Mouse (Mus musculus) megakaryocyte, embryonic 14.5 days (primary cell): ENCODE data around the gene 4930544D05Rik. TPM values are rescaled to one million over a fixed set of nuclear protein-coding genes. Genes with fewer than 3 reads are reported as not detected.

Source experiments
- H3K27me3 ChIP-seq: replicated peaks from 2 replicates; pipeline ENCODE3; 2012; ENCODE audit warnings: inconsistent platforms
- H3K36me3 ChIP-seq: replicated peaks from 2 replicates; pipeline ENCODE3; 2012; ENCODE audit warnings: low read length, inconsistent platforms, mixed read lengths
- H3K4me1 ChIP-seq: 2 replicates; pipeline ENCODE4 v1.6.1; 2012; ENCODE audit warnings: inconsistent platforms
- H3K4me3 ChIP-seq: replicated peaks from 2 replicates; pipeline ENCODE3; 2012; ENCODE audit warnings: moderate library complexity, mild to moderate bottlenecking, inconsistent platforms
- H3K9me3 ChIP-seq: 2 replicates; pipeline ENCODE4 v1.6.1; 2012; ENCODE audit warnings: inconsistent platforms
- FLI1 ChIP-seq: IDR thresholded peaks from 2 replicates; pipeline ENCODE4 v1.6.1; 2012; ENCODE audit warnings: low read length, inconsistent platforms, mixed read lengths
- GATA1 ChIP-seq: IDR thresholded peaks from 3 replicates; pipeline ENCODE4 v1.6.1; 2012; ENCODE audit warnings: mixed read lengths, low read length, inconsistent platforms, borderline replicate concordance
- polyA plus RNA-seq: library from polyadenylated mRNA; stranded (reverse); fragments of >175 nt; gene quantifications from 2 replicates; pipeline ENCODE4 v1.2.3, GENCODE M21; 2012; ENCODE audit warnings: low replicate concordance; ENCODE audit not compliant: insufficient read depth

Gene 4930544D05Rik
- polyA plus RNA-seq, 1 experiment, result not detected

DNA sequence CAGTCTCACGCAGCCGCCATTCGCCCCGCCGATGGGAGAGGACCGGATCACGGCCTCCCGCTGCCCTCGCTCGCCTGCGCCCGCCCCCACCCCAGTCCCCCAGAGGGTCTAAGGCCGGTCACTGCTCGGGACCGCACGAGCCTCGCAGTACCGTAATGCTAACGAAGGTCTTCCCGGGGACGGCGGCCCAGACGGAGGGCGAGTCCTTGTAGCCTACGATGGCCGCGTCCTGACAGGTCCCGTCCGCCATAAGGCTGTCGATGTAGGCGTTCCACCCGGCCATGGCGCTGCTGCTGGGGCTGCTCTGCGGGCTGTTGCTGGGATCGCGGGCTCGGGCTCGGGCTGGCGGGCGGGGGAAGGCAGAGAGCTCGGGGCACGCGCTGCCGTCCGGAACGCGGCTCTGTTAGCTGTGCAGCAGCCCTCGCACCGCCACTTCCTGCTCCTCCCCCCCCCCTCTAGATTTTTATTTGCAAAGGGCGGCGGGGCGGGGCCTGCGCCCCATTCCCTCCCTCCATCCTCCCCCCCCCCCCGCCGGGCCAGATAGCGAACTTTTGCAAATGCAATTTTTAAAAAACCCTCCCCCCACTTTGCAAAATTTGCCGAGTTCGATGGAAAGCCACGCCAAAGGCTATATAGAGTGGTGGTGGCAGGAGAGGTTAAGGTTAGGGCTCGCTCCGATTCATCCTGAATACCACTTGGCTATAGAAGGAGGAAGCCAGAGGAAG lies 38.7 kb downstream of the 4930544D05Rik start, which contains the start of gene Pfn1:
Gene Pfn1, minus strand, starts transcription at position 447 of the 725 bp plus-strand sequence.
- H3K4me1 ChIP-seq, result peaks cover 78% of the 10 kb centered on the region
- H3K27me3 ChIP-seq, result no peaks in the 10 kb centered on the region
- peaks cover 48% of the 10 kb centered on the region for H3K36me3 ChIP-seq
- no peak for TF ChIP-seq FLI1
- no peak for TF ChIP-seq GATA1
- peak within 1 kb of the TSS; percentile 100 for H3K4me3 ChIP-seq
- H3K9me3 ChIP-seq, result no peaks in the 10 kb centered on the region

DNA sequence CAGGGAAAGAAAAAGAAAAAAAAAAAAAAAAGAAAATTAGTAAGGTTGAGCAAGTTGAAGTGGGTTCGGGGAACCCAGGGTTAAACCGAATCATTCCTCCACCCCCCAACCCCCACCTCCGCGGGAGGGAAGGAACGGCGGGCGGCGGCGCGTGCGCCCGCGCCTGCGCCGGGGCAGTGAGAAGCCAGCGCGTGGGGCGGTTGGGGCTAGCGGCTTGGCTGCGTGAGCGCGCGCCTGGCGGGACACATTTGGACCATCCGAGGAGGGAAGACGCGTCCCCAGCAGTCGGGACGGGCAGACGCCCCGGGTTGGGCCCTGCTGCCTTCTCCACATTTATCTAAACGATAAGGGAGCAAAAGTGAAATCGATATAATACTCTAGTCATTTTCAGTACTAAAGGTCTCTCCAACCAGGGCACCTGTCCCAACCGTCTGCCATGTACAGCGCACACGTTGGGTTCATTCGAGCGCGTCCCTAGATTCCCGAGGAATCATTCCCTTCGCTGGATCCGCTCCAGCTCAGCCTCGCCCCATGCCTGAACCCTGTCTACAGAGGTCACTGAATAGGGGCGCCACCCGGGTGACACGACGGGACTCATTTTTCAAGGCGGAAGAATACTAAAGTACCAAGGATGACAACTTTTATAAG lies 39.4 kb downstream of the 4930544D05Rik start:
- Histone ChIP-seq H3K9me3 (no peaks in the 10 kb centered on the region), H3K27me3 (no peaks in the 10 kb centered on the region), H3K4me1 (peaks cover 76% of the 10 kb centered on the region), H3K36me3 (peaks cover 48% of the 10 kb centered on the region), H3K4me3 (peak overlapping the region; percentile 100)
- no peak for TF ChIP-seq GATA1
- no peak for TF ChIP-seq FLI1

DNA sequence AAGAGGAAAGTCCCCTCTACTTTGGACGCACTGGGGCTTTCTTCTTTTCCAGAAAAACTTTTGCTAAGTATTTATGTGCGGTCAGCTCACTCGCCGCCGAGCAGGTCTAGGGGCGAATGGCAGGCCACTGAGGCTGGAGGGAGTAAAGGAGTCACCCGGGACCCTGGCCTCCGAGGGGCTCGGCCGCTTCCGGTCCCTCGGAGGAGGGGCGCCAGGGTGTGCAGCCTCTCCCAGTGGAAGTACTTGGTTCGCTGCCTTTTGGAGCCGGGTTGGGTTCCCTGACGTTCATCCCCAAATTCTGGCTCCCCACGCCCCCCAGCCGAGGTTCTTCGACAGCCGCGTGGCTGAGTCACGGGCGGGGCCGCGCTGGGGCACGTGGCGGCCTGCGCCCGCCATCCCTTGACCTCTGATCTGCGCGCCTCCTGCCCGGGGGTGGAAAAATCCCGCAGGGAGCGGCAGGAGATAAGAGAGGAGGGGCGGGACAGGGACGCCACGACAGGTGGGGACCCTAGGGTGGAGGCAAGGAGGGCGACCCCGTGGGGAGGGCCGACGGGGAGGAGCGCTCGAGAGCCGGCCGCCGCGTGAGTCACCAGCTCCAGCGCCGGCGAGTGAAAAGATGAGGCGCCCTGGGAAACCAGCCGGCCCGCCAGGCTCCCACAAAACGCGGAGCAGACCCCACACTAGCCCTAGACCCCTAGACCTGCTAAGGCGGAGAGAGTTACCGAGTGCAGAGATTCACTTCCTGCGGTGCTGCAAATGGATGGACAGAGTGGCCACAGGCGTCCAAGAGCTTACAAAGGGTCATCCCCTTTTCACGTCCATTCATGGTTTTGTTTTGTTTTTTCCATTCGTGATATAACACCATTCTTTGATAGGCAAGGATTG lies 40.2 kb downstream of the 4930544D05Rik start:
- Histone ChIP-seq H3K27me3 (no peaks in the 10 kb centered on the region), H3K9me3 (no peaks in the 10 kb centered on the region), H3K4me1 (peaks cover 73% of the 10 kb centered on the region), H3K4me3 (peak overlapping the region; percentile 100), H3K36me3 (peaks cover 46% of the 10 kb centered on the region)
- TF ChIP-seq GATA1, result no peak
- TF ChIP-seq FLI1, result no peak

DNA sequence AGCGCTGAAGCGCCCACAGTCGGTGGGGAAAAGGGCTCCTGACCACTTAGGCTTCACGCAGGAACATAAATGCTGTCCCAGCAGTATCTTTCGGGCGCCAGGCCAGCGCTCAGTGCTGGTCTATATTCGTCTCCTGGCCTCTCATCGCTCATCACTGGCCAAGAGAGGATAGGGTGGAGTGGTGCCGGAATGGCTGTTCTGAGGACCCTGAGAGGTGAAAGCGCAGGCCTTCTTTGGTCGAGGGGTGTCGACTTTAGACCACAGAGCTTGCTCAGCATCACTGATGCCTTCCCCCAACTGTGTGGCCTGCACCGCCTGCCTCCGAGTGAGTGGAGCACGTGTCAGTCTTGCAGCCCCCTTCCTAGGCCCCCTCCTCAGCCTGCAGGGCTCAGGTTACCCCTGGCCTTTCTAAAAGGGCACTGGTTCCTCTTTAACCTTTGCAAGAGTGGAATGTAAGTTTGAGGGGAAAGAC lies 40.8 kb downstream of the 4930544D05Rik start:
- Histone ChIP-seq H3K9me3 (no peaks in the 10 kb centered on the region), H3K27me3 (no peaks in the 10 kb centered on the region), H3K4me3 (peak overlapping the region; percentile 100), H3K36me3 (peaks cover 46% of the 10 kb centered on the region), H3K4me1 (peaks cover 69% of the 10 kb centered on the region)
- no peak for TF ChIP-seq FLI1
- TF ChIP-seq GATA1, result no peak

DNA sequence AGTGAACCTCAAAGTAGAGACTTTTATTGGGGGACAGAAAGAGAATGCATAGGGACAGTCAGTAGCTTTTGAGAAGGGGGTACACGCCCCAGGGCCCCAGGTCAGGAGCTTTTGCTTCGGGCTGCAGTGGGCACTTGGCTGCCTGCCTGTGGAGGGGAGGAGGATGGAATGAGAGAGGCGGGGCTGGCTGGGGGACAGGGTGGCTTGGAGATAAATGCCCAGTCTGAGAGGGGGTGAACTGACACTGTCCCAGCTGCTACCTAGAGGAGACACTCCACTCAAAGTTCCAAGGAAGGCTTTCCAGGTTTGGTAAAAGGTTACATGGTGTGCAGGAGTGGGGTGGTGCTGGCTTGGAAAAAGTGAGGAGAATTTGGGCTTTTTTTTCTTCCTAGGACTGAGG lies 41.3 kb downstream of the 4930544D05Rik start, which contains the start of gene Eno3:
Gene Eno3, plus strand, starts transcription at position 239 of the 400 bp plus-strand sequence.
- Histone ChIP-seq H3K36me3 (peaks cover 46% of the 10 kb centered on the region), H3K4me1 (peaks cover 69% of the 10 kb centered on the region)

DNA sequence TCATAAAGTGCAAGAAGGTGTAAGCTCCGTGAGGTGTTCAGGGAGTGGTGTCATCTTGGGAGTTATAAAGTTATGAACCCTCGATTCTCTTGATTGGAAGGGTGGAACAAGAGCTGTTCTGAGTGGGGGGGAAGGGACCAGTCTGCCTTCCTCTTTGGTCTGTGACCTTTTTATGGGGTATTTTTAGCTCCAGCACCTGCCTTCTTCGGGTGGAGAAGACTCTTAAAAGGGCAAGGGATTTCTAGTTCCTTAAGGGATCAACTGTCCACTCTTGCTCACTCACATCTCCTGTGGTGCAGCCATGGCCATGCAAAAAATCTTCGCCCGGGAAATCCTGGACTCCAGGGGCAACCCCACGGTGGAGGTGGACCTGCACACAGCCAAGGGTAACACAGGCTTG lies 41.9 kb downstream of the 4930544D05Rik start:
- TF ChIP-seq FLI1 (no peak), GATA1 (no peak)
- H3K36me3 ChIP-seq, result peaks cover 46% of the 10 kb centered on the region
- H3K4me1 ChIP-seq, result peaks cover 65% of the 10 kb centered on the region
- H3K27me3 ChIP-seq, result no peaks in the 10 kb centered on the region
- H3K9me3 ChIP-seq, result no peaks in the 10 kb centered on the region
- peak overlapping the region; percentile 14 for H3K4me3 ChIP-seq

More for the DNA sequence above, 41.3 kb downstream of the 4930544D05Rik start, which contains the start of gene Eno3:
- H3K9me3 ChIP-seq, result no peaks in the 10 kb centered on the region
- no peaks in the 10 kb centered on the region for H3K27me3 ChIP-seq
- TF ChIP-seq FLI1, result no peak
- peak within 1 kb of the TSS; percentile 100 for H3K4me3 ChIP-seq

DNA sequence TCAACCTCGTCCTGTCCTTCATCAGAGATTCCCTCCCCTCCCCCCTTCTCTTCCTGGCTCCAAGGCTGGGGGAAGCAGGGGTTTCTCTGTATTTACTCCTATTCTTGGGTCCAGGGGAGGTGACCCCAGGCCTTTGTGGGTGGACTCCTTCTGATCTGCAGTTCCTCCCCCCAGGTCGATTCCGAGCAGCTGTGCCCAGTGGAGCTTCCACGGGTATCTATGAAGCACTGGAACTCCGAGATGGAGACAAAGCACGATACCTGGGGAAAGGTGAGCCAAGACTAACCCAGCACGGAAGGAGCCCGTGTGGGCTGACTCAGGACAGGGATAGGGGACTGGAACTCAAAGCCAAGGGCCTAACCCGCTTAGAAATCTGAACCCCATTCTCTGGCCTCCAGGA lies 42.3 kb downstream of the 4930544D05Rik start:
- H3K4me3 ChIP-seq, result peak overlapping the region; percentile 14
- H3K36me3 ChIP-seq, result peaks cover 46% of the 10 kb centered on the region

DNA sequence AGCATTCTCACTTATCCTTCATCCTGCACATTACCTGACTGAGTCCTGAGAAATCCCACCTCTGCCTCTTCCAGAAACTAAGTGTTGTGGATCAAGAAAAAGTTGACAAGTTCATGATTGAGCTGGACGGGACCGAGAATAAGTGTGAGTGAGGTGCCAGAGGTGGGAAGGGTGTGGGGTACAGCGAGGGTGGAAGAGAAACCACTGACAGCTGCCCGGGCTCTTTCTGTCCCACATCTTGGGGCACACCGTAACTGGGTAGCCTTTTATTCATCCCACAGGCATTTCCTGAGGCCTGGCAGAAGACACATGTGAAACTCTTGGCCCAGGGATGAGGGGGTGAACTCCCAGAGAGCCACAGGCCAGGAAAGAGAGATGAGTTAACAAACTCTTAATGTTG lies 42.9 kb downstream of the 4930544D05Rik start:
- TF ChIP-seq FLI1 (no peak), GATA1 (no peak)
- Histone ChIP-seq H3K9me3 (no peaks in the 10 kb centered on the region), H3K36me3 (peaks cover 48% of the 10 kb centered on the region), H3K27me3 (no peaks in the 10 kb centered on the region), H3K4me1 (peaks cover 69% of the 10 kb centered on the region), H3K4me3 (no peak overlapping the region)

More for the DNA sequence above, 42.3 kb downstream of the 4930544D05Rik start:
- Histone ChIP-seq H3K4me1 (peaks cover 67% of the 10 kb centered on the region), H3K9me3 (no peaks in the 10 kb centered on the region), H3K27me3 (no peaks in the 10 kb centered on the region)
- TF ChIP-seq FLI1 (no peak), GATA1 (no peak)

DNA sequence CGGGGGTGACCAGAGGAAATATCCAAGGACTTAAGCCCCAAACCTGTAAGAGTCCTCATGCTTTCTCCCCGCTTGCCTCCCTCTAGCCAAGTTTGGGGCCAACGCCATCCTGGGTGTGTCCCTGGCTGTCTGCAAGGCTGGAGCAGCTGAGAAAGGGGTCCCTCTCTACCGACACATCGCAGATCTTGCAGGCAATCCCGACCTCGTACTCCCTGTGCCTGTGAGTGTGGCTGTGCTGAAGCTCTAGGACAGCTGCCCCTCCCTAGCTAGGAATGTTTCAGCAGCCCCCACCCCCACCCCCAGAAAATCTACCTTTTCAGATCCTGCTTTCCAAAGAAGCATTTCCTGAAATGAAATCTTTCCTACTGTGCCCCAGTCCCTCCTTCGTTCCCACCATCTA lies 43.3 kb downstream of the 4930544D05Rik start:
- Histone ChIP-seq H3K27me3 (no peaks in the 10 kb centered on the region), H3K9me3 (no peaks in the 10 kb centered on the region), H3K4me3 (peak overlapping the region; percentile 28), H3K36me3 (peaks cover 50% of the 10 kb centered on the region), H3K4me1 (peaks cover 69% of the 10 kb centered on the region)
- no peak for TF ChIP-seq GATA1
- no peak for TF ChIP-seq FLI1

DNA sequence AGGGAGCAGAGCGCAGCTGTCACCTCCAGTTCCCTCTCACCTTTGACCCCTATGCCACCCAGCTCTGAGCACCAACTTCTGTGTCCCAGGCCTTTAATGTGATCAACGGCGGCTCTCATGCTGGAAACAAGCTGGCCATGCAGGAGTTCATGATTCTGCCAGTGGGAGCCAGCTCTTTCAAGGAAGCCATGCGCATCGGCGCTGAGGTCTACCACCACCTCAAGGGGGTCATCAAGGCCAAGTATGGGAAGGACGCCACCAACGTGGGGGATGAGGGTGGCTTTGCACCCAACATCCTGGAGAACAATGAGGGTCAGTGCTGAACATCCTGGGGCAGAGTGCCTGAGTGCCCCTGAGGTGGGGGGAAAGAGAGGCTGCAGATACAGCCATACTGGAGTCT lies 44.9 kb downstream of the 4930544D05Rik start:
- peaks cover 66% of the 10 kb centered on the region for H3K36me3 ChIP-seq
- peaks cover 80% of the 10 kb centered on the region for H3K4me1 ChIP-seq
- TF ChIP-seq GATA1 (no peak), FLI1 (no peak)
- no peak overlapping the region for H3K4me3 ChIP-seq
- H3K9me3 ChIP-seq, result no peaks in the 10 kb centered on the region
- no peaks in the 10 kb centered on the region for H3K27me3 ChIP-seq
